Mouse (Mus musculus): Measurements from ENCODE around the gene Kcnk7.
"Not testable (repeated sequence)": the region's sequence is repeated elsewhere in the genome, so short reads cannot be mapped to it uniquely, and the experiment has no call there.

The Kcnk7 gene

DNA sequence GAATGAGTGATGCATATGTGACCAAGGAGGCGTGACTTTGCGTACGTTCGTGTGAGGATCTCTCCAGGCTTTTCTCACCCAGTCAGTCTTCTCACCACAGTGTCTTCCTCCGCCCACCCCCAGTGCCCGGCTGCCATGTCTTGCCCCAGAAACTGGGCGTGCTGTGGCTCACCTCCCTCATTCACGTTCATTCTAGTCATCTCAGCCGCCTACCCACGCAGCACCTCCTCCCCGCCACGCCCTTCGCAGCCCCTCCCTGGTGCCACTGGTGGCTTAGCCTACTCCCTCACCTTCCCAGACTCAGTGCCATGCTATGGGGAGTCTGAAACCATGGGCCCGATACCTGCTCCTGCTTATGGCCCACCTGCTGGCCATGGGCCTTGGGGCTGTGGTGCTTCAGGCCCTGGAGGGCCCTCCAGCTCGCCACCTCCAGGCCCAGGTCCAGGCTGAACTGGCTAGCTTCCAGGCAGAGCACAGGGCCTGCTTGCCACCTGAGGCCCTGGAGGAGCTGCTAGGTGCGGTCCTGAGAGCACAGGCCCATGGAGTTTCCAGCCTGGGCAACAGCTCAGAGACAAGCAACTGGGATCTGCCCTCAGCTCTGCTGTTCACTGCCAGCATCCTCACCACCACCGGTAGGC, at the start of gene Kcnk7:
Gene Kcnk7, plus strand, starts transcription at position 205 of the 638 bp plus-strand sequence.
- DNase-seq, result peak; percentile 58

DNA sequence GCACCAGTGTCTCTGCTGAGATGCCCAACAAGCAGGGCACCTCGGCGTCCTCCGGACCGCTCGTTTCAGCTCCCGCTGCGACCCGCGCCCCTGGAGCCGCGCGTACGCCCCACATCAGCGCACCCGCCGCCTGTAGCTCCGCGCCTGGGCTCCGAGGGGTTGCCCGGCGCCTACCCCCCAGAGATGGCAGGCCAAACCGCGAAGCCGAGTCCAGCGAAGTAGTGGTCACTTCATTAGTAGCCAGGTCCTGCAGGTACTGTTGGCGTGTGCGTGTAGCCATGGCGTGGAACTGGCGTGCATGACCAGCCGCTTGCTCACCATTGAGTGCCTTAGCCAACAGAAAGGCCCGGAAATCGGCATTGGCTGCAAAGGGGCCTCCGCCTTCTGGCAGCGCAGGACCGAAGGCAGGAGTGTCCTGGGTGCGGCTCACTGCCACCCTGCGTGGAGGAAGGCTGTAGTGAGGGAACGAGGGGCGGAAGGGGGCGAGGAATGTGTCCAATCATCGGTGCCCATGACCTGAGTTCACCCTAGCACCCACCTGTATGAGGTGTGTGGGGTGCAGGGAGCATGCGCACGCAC, 49.4 kb upstream of the Kcnk7 start:
- DNase-seq, result no peak

DNA sequence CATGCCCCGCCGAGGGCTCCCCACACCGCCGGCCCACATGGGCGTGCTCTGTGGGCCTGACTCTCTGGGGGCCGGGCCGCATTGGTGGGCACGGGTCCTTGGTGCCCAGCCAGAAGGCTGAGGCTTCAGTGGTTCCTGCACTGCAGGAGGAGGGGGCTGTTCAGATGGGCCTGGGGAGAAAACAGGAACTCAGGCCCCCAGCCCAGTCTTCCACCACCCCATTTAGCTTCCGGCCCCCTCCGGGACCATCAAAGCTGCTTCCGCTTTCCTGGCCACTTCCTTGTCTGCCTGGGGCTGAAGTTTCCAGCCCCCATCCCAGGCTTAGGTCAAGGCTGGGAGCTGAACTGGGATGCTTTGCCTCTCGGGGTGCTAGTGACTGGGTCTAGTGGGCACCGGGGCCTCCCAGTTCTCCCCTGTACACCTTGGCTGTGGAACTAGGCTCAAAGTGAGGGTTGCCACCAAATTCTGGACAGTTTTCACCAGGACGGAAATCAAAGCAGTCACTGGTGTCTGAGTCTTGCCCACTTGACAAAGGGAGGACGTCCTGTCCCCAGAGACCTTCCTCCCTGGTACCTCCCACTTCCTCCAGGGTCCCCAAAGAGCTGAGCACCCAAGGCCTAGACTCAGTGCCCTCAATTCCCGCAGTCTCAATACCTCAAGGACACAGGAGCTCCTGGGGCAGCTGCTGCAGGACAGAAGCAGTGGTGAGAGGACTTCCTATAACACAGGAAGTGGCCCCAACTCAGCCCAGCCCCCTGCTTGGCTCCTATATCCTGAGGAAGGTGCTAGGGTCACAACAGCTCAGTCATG, 43.0 kb upstream of the Kcnk7 start:
- peak; percentile 70 for DNase-seq

DNA sequence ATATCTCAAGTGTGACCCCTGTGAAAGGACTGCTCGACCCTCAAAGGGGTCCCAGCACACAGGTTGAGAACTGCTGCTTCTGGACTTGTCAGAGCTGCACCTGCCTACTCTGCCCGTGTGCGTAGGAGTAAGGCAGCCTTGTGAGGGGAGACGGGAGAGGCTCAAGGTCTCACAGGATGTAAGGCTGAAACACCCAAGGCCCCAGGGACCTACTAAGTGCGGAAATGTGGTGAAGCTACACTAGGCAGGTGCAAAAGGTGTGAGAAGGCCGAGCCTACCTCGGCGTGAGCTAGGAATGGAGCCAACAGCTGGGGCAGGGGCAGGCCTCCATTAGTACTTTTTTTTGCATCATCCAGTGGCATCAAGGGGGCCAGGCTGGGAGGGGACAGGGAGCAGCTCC, 41.9 kb upstream of the Kcnk7 start:
- DNase-seq, result no peak

DNA sequence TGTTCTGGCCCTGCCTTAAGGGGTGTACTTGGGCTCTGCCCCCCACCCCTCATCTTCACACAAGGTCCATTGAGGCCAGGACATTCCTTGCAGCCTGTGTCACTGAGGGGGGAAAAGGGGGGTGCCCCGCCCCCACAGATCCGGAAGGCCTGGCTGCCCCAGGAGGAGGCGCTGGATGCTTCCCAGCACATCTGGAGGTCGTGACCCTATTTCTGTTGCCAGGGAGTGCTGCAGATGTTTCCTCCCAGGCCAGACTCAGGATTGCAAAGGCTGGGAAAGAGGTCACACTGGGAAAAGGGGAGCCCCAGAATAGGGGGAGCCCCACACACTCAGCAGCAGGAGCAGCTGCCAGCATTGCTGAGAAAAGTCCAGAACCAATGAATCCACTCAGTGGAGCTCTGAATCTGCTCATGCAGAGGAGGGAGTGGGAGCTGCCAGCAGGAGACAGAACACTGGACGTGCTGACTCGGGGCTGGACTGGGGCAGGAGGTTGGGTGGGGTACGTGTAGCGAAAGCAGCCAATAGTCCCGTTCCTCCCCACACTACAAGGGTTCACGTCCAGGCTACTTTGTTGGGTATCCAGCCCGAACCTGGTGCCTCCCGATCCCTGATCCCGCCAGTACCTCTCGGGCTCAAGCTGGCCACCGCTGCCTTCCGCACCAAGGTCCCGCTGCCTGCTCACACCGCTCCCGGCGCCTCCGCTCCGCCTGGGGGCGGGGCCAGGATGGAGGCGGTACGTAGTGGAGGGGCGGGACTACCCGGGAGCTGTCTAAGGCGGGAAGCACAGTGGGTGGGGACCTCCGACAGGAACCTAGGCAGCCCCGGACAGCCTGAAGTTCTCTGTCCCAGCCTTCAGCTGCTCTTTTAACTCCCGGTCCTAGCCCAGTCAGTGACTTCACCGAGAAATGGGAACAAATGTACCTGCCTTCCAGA, 40.9 kb upstream of the Kcnk7 start, which contains the start of gene Sipa1:
Gene Sipa1, minus strand, starts transcription at position 727 of the 933 bp plus-strand sequence.
- peak; percentile 98 for DNase-seq

DNA sequence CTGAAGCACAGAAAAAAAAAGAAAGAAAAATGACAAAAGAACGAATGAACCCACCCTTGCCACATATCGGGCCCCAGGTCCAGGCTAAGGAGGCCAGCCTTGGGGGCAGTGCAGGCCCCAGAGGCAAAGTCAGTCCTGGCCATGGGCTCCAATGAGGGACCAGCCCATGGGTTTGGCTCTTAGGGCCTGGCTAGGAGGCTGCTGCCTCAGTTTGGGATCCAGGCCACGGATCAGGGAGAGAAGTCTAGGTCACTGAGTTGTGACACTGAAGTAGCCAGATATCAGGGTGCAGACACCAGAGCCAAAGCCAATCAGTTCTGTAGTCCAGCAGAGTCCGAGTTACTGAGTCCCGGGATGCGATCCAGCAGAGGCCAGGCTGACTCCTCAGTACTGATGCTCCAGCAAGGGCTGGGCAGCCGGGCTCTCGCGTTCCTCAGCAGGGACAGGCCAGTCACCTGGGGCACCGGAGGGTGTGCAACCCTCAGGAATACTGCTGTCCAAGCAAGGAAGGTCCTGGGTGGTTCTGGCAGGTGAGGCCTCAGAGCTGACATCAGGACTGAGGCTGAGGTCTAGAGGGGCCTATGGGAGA, 39.4 kb upstream of the Kcnk7 start:
- no peak for DNase-seq

DNA sequence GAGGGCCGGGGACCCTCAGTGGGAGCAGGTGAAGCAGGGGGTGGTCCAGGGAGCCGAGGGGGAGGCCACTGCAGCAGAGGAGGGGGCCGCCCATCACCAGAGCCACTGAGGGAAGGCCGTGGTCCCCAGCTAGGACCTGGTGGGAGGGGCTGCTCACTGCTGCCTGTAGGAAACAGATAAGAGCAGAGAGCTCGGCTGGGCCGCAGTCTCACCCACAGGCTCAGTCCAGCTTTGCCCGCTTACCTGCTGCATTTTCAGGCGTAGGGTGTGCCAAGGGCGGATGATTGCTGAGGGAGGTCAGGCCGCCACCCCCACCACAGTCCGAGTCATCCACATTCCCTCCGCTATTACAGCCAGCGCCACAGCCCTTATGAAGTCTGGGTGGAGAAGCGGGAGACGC, 38.7 kb upstream of the Kcnk7 start:
- DNase-seq, result no peak

DNA sequence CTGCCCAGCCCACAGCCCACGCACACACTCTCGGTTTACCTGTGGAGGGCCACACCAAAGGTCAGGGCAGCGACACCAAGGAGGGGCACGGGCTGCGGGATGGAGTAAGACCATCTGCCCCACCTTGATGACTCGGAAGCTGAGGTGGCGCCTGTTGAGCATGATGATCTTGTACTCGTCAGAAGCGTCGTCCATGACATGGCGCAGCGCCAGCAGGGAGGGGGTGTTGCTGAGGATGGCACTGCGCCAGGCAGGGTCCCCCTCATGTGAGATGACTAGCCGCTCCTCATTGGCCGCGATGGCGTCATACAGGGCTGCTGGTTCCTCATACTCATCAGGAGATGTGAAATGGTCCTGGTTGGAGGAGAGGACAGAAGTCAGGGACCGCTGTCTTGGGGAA, 37.8 kb upstream of the Kcnk7 start:
- DNase-seq, result no peak

DNA sequence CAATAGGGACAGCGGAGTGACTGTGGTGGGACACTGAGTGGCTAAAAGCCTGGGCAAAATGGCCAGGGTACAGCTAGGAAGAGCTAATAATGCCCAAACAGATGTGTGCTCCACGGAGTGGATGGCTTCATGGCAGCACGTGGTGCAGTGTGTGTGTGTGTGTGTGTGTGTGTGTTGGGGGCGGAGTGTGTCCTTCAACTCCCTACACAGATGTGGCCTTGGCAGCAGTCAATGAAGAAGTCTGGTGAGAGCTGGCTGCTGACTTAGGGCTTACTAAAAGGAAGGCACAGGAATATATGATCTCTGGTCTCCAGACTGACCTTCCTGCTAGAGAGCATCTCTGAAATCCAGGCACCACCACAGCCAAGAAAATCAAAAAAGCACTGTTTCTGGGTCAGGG, 35.8 kb upstream of the Kcnk7 start:
- DNase-seq, result no peak

DNA sequence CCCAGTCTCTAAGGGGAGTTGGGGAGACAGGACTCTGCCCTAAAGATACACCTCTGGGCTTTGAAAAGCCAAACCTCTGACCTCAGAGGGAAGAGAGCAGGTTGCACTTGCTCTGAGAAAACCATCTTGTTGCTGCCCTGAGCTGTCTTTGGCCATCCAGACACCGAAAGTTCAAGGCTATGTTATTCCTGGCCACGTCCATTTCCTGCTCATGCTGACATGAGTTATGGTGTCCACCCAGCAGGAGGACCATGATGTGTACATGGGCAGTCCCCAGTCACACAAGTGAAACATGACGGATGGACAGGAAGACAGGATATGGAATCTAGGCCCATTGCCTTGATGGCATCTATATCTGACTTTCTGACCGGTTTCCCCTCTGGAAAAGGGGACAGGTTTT, 23.7 kb upstream of the Kcnk7 start:
- DNase-seq, result no peak

DNA sequence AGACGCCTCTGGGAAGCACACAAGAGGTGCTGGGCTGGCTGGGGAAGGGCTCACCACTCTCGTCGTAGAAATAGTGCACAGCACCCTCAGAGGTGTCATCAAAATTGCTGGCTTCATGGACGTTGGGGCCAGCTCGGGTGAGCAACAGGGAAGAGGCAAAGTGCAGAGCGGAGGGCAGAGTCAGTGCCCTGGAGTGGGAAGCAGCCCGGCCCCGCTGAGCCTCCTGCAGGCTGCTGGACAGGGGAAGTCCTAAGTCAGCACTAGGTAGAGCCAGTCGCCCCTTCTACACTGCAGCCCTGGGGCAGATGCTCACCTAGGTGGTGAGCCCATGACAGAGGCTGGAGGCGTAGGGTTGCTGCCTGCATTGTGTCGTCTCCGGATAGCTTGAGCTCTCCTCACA, 19.9 kb upstream of the Kcnk7 start:
- no peak for DNase-seq

DNA sequence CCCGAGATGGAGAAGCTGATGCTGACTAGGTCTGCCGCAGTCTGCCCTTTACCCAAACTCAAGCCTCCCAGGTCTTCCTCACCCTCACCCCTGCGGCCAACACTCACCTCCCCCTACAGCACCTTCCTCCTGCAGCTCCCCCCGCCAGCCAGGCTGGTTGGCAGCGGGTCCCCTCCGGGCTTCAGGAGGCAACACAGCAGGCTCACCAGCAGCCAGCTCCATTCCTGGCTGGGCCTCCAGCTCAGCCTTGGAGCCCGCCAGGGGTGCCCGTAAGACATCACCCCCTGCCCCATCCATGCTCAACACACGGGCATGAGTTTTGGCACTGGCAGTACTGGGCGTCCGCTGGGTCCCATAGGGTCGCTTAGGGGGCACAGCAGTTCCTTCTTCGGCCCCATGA, 19.2 kb upstream of the Kcnk7 start:
- no peak for DNase-seq

DNA sequence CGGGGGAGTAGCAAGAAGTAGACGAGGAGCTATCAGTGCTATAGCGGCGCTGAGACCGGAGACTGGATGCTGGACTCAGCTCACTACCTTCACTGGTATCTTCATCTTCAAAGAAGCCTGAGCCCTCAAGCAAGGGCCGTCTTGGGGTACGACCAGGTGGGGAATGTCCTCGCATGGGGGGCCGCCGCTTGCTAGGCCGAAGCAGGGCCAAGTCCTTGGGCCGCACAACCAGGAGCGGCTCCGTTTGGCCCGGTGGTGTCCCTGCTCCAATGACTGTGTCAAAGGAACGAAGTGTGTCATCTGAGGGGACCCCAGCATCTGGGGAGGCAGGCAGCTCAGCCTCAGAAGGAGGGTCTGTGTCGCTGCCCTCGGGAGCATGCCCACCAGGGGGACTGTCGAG, 18.7 kb upstream of the Kcnk7 start:
- DNase-seq, result no peak

DNA sequence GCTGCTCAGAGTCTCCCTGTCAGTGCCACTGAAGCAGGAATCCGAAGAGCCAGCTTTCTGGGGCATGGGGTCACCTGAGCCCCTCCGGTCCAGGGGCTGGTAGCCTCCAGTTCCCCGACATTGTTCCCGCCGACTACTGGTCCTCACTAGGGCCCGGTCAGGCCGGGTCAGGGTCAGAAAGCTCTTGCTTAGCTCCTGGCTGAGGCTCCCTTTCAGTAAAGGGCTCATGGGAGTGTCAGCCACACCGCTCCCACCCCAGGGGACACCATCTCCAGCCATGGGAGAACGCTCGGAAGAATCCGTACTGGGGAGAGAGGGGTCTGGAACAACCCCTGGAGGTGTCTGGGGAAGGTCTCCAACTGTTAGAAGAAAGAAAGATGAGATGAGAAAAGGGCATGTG, 18.3 kb upstream of the Kcnk7 start:
- no peak for DNase-seq

DNA sequence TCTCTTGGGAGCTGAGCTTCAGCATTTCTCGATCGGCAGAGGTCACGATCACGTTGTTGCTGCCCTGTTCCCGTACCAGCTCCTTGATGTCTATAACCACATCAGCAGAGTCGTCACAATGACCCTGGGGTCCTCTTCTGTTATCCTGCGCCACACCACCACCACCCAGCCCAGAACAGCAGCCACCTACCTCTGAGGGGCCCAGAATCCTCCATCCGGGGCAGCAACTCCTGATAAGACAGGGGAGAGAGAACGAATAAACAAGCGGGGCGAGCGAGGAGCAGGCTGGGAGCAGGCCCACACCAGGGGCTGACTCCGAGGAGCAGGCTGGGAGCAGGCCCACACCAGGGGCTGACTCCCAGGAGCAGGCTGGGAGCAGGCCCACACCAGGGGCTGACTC, 17.7 kb upstream of the Kcnk7 start:
- no peak for DNase-seq

DNA sequence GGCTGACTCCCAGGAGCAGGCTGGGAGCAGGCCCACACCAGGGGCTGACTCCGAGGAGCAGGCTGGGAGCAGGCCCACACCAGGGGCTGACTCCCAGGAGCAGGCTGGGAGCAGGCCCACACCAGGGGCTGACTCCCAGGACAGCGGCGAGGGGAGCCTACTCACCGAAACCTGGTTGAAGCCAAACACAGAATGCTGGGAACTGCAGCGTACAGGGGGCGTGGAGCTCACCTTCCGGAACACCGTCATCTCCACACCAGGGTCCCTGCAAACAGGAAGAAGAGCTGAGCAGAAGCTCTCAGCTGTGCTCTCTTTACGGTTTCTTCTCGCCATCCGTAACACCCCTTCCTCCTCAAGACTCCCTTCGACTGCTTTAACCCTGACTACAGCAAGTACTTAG, 17.2 kb upstream of the Kcnk7 start:
- DNase-seq, result not testable (repeated sequence)

DNA sequence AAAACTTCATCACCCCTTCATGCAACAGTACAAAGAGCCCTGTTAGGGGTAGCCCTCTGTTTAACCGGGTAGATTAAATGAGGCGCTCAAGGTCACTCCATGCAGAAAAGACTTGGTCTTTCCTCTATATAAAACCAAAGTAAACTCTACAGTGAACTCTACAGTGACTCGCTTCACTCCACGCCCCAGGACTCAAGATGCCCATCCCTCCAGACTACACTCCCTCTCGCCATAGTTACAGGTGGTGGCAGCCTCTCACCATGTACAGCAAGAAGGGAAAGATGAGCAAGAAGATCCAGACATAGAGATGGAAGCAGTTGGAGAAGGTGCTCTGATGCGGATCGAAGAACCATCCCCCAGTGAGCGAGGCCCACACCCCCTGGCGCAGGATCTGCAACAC, 16.4 kb upstream of the Kcnk7 start:
- DNase-seq, result no peak

DNA sequence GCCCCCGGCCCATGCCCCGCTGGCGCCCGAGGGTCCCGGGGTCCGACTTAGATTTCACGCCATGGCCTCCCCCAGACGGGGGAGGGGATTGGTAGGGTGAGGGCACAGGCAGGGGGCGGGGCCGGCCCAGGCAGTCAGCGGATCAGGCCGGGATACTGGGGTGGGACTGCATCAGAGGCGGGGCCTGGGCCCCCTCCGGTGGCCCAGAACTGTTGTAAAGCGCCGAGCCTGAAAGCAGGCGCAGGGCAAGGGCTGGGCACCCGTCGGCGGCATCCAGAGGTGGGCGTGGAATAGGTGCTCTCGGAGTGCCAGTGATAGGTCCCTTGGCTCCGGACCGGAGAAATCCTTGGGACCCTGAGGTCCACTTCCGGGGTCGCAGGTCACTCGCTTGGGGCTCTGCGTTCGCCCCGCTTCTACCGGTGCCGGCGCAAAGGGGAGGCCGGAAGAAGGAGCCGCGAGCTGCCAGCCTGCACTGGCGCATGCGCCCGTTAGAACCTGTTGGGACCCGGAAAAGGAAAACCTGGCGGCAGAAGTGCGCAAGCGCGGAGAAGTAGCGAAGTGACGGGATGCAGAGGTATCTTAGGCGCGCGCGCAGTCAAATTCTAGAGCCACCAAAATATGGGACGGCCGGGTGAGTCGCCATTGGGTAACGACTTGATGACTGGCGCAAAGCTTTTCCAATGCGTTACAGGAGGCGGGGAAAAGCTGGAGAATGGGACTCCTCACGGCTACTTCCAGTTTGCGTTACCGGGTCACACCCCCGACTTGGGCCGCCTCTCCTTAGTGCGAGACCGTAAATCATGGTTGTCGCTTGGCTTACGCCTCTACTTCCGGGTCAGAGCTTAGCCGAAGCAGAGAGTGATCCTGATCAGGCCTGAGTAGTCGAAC, 15.7 kb upstream of the Kcnk7 start, which contains the start of the genes Map3k11 and Pcnx3:
Gene Map3k11, plus strand, starts transcription at position 543 of the 888 bp plus-strand sequence.
Gene Pcnx3, minus strand, starts transcription at position 709 of the 888 bp plus-strand sequence.
- DNase-seq, result peak; percentile 98

DNA sequence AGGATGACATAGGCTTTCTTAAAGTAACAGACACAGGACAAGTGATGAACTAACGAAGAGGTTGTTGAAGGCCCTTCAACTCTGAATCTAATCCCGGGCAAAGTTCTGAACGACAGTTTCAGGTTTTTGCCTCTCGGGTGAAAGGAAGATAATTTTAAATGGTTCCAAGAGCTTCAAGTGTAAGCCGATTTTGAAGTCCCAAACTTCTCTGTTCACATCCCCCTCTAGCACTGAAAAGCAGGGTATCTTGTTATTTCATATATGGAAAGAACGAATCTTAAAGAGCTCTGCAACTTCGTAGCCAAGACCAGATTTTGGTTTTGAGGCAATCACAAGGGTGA, 15.1 kb upstream of the Kcnk7 start:
- no peak for DNase-seq

DNA sequence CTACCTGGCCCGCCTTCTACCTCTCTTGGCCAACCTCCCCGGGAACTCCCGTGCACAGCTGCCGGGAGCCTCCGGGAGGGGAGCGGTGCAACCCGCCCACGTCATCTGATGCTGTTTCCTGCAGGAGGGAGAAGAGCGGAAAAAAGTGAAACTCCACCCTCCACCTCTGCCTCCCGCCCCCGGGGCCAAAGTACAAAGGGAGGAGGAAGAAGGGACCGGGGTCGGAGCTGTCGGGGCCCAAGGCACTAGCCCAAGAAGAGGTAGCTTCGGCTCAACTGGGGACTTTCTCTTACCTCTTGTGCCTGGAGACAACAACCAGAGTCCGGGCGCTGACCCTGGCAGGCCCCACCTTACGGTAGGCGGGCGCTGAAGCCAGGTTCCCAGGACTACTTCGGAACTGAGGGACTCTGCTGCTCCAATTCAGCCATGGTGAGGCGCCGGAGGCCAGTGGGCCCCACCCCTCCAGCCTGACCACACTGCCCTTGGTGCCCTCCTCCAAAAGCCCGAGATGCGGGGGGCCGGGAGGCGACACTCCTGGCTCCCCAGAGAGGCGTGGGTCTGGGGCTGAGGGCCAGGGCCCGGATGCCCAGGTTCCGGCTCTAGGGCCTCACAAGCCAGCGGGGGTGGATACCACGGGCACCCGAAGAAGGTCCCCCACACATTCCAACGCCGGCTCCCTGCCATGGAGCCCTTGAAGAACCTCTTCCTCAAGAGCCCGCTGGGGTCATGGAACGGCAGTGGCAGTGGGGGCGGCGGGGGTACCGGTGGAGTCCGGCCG, 14.4 kb upstream of the Kcnk7 start:
- peak; percentile 95 for DNase-seq

DNA sequence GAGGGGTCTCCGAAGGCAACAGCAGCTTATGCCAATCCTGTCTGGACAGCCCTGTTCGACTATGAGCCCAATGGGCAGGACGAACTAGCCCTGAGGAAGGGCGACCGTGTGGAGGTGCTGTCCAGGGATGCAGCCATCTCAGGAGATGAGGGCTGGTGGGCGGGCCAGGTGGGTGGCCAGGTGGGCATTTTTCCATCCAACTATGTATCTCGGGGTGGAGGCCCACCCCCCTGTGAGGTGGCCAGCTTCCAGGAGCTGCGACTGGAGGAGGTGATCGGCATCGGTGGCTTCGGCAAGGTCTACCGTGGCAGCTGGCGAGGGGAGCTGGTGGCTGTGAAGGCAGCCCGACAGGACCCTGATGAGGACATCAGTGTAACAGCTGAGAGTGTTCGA, 13.8 kb upstream of the Kcnk7 start:
- peak; percentile 40 for DNase-seq

Measured in lung, postnatal 10 days (tissue).